Mouse (Mus musculus): Measurements from ENCODE around the gene Dagla. TPM values are rescaled to one million over a fixed set of nuclear protein-coding genes. Genes with fewer than 3 reads are reported as not detected.

Gene Dagla
- total and polyA plus RNA-seq, 3 experiments = 2.5 to 5.7 (median 3.3) TPM

GRCm38 (mm10) chr19:10247165-10247564, 57.5 kb downstream of the Dagla start:
- intact Hi-C loops (cut with DNase I) = no loop called here

GRCm38 (mm10) chr19:10244183-10244582, 60.5 kb downstream of the Dagla start:
- WGBS = 20% methylated on average over 3 of the region's 3 CpGs
- intact Hi-C loops (cut with DNase I) = no loop called here
- H3K27me3 ChIP-seq (ENCODE audit: control insufficient read depth, insufficient read depth, low read length) = no peaks in the 10 kb centered on the region

More at GRCm38 (mm10) chr19:10247165-10247564, 57.5 kb downstream of the Dagla start:
- no peak for DNase-seq
- no peak for TF ChIP-seq CTCF (IDR thresholded peaks at IDR 0.05)
- no peak for TF ChIP-seq POLR2A (IDR thresholded peaks at IDR 0.05; ENCODE audit: insufficient read depth, low read depth, low read length)
- no peak for TF ChIP-seq EP300 (IDR thresholded peaks at IDR 0.05; ENCODE audit: insufficient read depth, low read depth, low read length)
- no peaks in the 10 kb centered on the region for H3K27me3 ChIP-seq (ENCODE audit: control insufficient read depth, insufficient read depth, low read length)
- no peaks in the 10 kb centered on the region for H3K79me2 ChIP-seq (replicated peaks; ENCODE audit: control insufficient read depth, insufficient read depth, low read length)
- 26% methylated on average over 6 of the region's 6 CpGs for WGBS
- no peak overlapping the region for H3K9ac ChIP-seq (ENCODE audit: low read depth, low read length)
- H3K36me3 ChIP-seq (ENCODE audit: control insufficient read depth, insufficient read depth, low read length) = no peaks in the 10 kb centered on the region
- H3K4me3 ChIP-seq = no peak overlapping the region
- no peaks in the 10 kb centered on the region for H3K4me1 ChIP-seq (ENCODE audit: control insufficient read depth, insufficient read depth, low read length)
- H3K27ac ChIP-seq = no peak overlapping the region

GRCm38 (mm10) chr19:10242916-10243315, 61.8 kb downstream of the Dagla start:
- H3K9ac ChIP-seq (ENCODE audit: low read depth, low read length) = no peak overlapping the region
- no peaks in the 10 kb centered on the region for H3K27me3 ChIP-seq (ENCODE audit: control insufficient read depth, insufficient read depth, low read length)
- no peaks in the 10 kb centered on the region for H3K79me2 ChIP-seq (replicated peaks; ENCODE audit: control insufficient read depth, insufficient read depth, low read length)
- TF ChIP-seq POLR2A (IDR thresholded peaks at IDR 0.05; ENCODE audit: insufficient read depth, low read depth, low read length) (no peak), CTCF (IDR thresholded peaks at IDR 0.05) (no peak), EP300 (IDR thresholded peaks at IDR 0.05; ENCODE audit: insufficient read depth, low read depth, low read length) (no peak)
- H3K4me1 ChIP-seq (ENCODE audit: control insufficient read depth, insufficient read depth, low read length) = no peaks in the 10 kb centered on the region
- 35% methylated on average over 8 of the region's 8 CpGs for WGBS
- DNase-seq = no peak
- H3K4me3 ChIP-seq = no peak overlapping the region
- H3K36me3 ChIP-seq (ENCODE audit: control insufficient read depth, insufficient read depth, low read length) = no peaks in the 10 kb centered on the region
- intact Hi-C loops (cut with DNase I) = no loop called here
- H3K27ac ChIP-seq = no peak overlapping the region

More at GRCm38 (mm10) chr19:10244183-10244582, 60.5 kb downstream of the Dagla start:
- no peaks in the 10 kb centered on the region for H3K4me1 ChIP-seq (ENCODE audit: control insufficient read depth, insufficient read depth, low read length)
- H3K9ac ChIP-seq (ENCODE audit: low read depth, low read length) = no peak overlapping the region
- H3K4me3 ChIP-seq = no peak overlapping the region
- TF ChIP-seq EP300 (IDR thresholded peaks at IDR 0.05; ENCODE audit: insufficient read depth, low read depth, low read length) = no peak
- peak; percentile 66 for TF ChIP-seq CTCF (IDR thresholded peaks at IDR 0.05)
- no peaks in the 10 kb centered on the region for H3K36me3 ChIP-seq (ENCODE audit: control insufficient read depth, insufficient read depth, low read length)
- peak in 1 of 2 experiments; percentile 57 for DNase-seq
- H3K79me2 ChIP-seq (replicated peaks; ENCODE audit: control insufficient read depth, insufficient read depth, low read length) = no peaks in the 10 kb centered on the region
- no peak overlapping the region for H3K27ac ChIP-seq

- intact Hi-C loops (cut with DNase I) = no loop called here
- 10% methylated on average over 42 of the region's 43 CpGs for WGBS
Observed at GRCm38 (mm10) chr19:10240654-10241305, 63.9 kb downstream of the Dagla start, which contains the start of gene Myrf. Myrf (minus strand) TSS chr19:10240748.

GRCm38 (mm10) chr19:10239975-10240653, 64.6 kb downstream of the Dagla start:
- Histone ChIP-seq H3K4me1 (ENCODE audit: control insufficient read depth, insufficient read depth, low read length) (no peaks in the 10 kb centered on the region), H3K27me3 (ENCODE audit: control insufficient read depth, insufficient read depth, low read length) (no peaks in the 10 kb centered on the region), H3K36me3 (ENCODE audit: control insufficient read depth, insufficient read depth, low read length) (no peaks in the 10 kb centered on the region), H3K9ac (ENCODE audit: low read depth, low read length) (peak overlapping the region; percentile 71), H3K79me2 (replicated peaks; ENCODE audit: control insufficient read depth, insufficient read depth, low read length) (no peaks in the 10 kb centered on the region), H3K27ac (no peak overlapping the region), H3K4me3 (peak overlapping the region; percentile 31)
- no peak for DNase-seq
- intact Hi-C loops (cut with DNase I) = no loop called here
- WGBS = 5% methylated on average over 26 of the region's 26 CpGs
- no peak for TF ChIP-seq POLR2A (IDR thresholded peaks at IDR 0.05; ENCODE audit: insufficient read depth, low read depth, low read length)

More at GRCm38 (mm10) chr19:10240654-10241305, 63.9 kb downstream of the Dagla start, which contains the start of gene Myrf:
- Histone ChIP-seq H3K27me3 (ENCODE audit: control insufficient read depth, insufficient read depth, low read length) (no peaks in the 10 kb centered on the region), H3K36me3 (ENCODE audit: control insufficient read depth, insufficient read depth, low read length) (no peaks in the 10 kb centered on the region), H3K4me3 (peak within 1 kb of the TSS; percentile 31), H3K9ac (ENCODE audit: low read depth, low read length) (peak within 1 kb of the TSS; percentile 71), H3K4me1 (ENCODE audit: control insufficient read depth, insufficient read depth, low read length) (no peaks in the 10 kb centered on the region), H3K79me2 (replicated peaks; ENCODE audit: control insufficient read depth, insufficient read depth, low read length) (no peaks in the 10 kb centered on the region), H3K27ac (no peak within 1 kb of the TSS)
- peak; percentile 84 to 87 for DNase-seq
- TF ChIP-seq CTCF (IDR thresholded peaks at IDR 0.05) = peak; percentile 97
- TF ChIP-seq EP300 (IDR thresholded peaks at IDR 0.05; ENCODE audit: insufficient read depth, low read depth, low read length) = no peak
- TF ChIP-seq POLR2A (IDR thresholded peaks at IDR 0.05; ENCODE audit: insufficient read depth, low read depth, low read length) = no peak

GRCm38 (mm10) chr19:10239419-10239818, 65.3 kb downstream of the Dagla start:
- H3K4me3 ChIP-seq = no peak overlapping the region
- WGBS = 58% methylated on average over 2 of the region's 2 CpGs
- no peak for DNase-seq
- no peak for TF ChIP-seq CTCF (IDR thresholded peaks at IDR 0.05)
- no peak for TF ChIP-seq EP300 (IDR thresholded peaks at IDR 0.05; ENCODE audit: insufficient read depth, low read depth, low read length)
- TF ChIP-seq POLR2A (IDR thresholded peaks at IDR 0.05; ENCODE audit: insufficient read depth, low read depth, low read length) = no peak
- no peaks in the 10 kb centered on the region for H3K27me3 ChIP-seq (ENCODE audit: control insufficient read depth, insufficient read depth, low read length)
- no peaks in the 10 kb centered on the region for H3K79me2 ChIP-seq (replicated peaks; ENCODE audit: control insufficient read depth, insufficient read depth, low read length)
- no peaks in the 10 kb centered on the region for H3K4me1 ChIP-seq (ENCODE audit: control insufficient read depth, insufficient read depth, low read length)
- intact Hi-C loops (cut with DNase I) = no loop called here
- H3K9ac ChIP-seq (ENCODE audit: low read depth, low read length) = no peak overlapping the region
- H3K36me3 ChIP-seq (ENCODE audit: control insufficient read depth, insufficient read depth, low read length) = no peaks in the 10 kb centered on the region
- H3K27ac ChIP-seq = no peak overlapping the region

All from heart, adult 2 months (tissue).